Mouse (Mus musculus) lung, adult 2 months (tissue): ENCODE data around the gene Adgrd1. TPM values are rescaled to one million over a fixed set of nuclear protein-coding genes. Genes with fewer than 3 reads are reported as not detected.

Source experiments
- DNase-seq: peaks from one replicate; pipeline ENCODE4 v3.0.0; 2022
- H3K4me1 ChIP-seq: fragments of 200-500 bp; 2 replicates; pipeline ENCODE4 v1.6.1; 2011; ENCODE audit warnings: low read length; ENCODE audit not compliant: control insufficient read depth, insufficient read depth
- H3K4me3 ChIP-seq: fragments of 200-500 bp; replicated peaks from 2 replicates; pipeline ENCODE3; 2011; ENCODE audit warnings: low read depth, mild to moderate bottlenecking, control low read depth, low read length; ENCODE audit errors: extremely low read depth
- CTCF ChIP-seq: fragments of 200-500 bp; IDR thresholded peaks from 2 replicates; pipeline ENCODE4 v1.5.1; 2011; ENCODE audit warnings: mild to moderate bottlenecking, low read length, control low read depth; ENCODE audit not compliant: insufficient read depth
- POLR2A ChIP-seq: fragments of 200-500 bp; IDR thresholded peaks from 2 replicates; pipeline ENCODE4 v1.6.1; 2011; ENCODE audit warnings: low read depth, mild to moderate bottlenecking, control low read depth, low read length, borderline replicate concordance; ENCODE audit errors: extremely low read depth
- WGBS: fragments of 180-500 bp; shearing (Covaris S2); methylation state at CpG from one replicate; pipeline ENCODE4 v1.1.7; 2018; 5-methylcytosine and 5-hydroxymethylcytosine counted together
- polyA plus RNA-seq: library from polyadenylated mRNA; depleted of rRNA; stranded (reverse); fragments of >200 nt; gene quantifications from 2 replicates; pipeline ENCODE4 v1.2.3, GENCODE M21; 2012

The Adgrd1 gene
- polyA plus RNA-seq, 1 experiment, result 8.3 TPM

DNA sequence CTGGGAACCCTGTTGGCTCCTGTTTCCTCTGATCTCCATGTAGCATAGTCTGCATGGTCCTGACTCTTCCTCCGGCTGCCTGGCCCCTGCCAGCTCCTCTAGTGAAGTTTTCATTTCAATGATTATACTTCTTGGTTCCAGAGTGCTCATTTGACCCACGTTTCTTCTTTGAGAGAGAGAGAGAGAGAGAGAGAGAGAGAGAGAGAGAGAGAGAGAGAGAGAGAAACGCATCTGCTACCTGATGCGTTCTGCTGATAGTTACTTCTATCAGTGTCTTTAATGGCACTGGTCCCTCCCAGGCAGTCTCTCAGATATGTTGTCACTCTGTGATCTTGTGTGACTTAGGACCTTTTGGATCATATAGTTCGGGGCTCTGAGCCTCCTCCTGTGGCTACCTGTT is 84.9 kb downstream of the Adgrd1 start:
- 65% methylated on average over 5 of the region's 5 CpGs for WGBS
- TF ChIP-seq CTCF (no peak), POLR2A (no peak)
- no peak for DNase-seq
- Histone ChIP-seq H3K4me3 (no peak overlapping the region), H3K4me1 (no peaks in the 10 kb centered on the region)

DNA sequence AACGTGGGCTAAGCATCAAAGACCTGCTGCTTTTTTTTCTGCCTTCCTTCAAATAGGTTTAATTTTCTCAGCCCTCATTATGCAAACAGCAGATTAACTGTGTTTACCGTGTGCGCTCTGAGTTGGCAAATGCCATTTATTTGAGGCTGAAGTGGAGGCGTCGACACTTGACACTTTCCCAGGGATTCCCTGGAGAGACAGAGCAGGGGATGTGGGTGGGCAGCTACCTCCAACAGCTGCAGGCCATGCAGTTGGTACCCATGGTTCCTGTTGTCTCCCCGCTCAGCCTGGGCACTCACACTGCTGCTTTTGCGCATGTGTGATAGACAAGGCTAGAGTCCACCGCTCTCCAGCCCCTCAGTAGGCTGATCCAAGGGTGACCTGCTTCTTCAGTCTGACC is 86.0 kb downstream of the Adgrd1 start:
- 55% methylated on average over 8 of the region's 8 CpGs for WGBS
- TF ChIP-seq CTCF, result no peak
- TF ChIP-seq POLR2A, result no peak
- no peaks in the 10 kb centered on the region for H3K4me1 ChIP-seq
- no peak overlapping the region for H3K4me3 ChIP-seq
- DNase-seq, result no peak

- Histone ChIP-seq H3K4me3 (no peak overlapping the region), H3K4me1 (no peaks in the 10 kb centered on the region)
- TF ChIP-seq POLR2A, result no peak
- peak; percentile 49; the same call in 1 of the 2 replicates for TF ChIP-seq CTCF
- DNase-seq, result peak; percentile 17
- WGBS, result 5% methylated on average over 2 of the region's 2 CpGs
Observed at GRCm38 (mm10) chr5:129186260-129186659, 89.7 kb downstream of the Adgrd1 start.

GRCm38 (mm10) chr5:129186926-129187325 is 90.4 kb downstream of the Adgrd1 start:
- 63% methylated on average over 7 of the region's 7 CpGs for WGBS

DNA sequence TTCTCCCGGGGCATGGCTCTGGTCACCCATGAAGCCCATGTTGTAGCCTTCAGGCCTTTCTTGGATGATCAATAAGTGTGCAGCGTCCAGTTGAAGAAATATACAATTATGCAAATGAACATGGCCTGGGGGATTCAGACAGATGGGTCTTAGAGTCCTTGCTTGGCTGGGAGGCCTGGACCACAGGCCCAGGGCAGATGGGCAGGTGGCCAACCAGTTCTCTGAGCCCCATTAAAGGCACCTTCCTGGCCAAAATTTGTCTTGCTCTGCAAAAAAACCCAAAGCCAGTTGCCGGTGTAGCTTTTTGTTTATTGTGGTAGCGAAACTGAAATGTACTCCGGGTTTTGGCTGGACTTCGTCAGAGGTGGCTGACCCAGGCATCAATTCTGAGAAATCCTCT is 92.5 kb downstream of the Adgrd1 start:
- WGBS, result 71% methylated on average over 6 of the region's 6 CpGs
- no peak for DNase-seq

More at GRCm38 (mm10) chr5:129186926-129187325, 90.4 kb downstream of the Adgrd1 start:
- TF ChIP-seq CTCF (no peak), POLR2A (no peak)
- Histone ChIP-seq H3K4me1 (no peaks in the 10 kb centered on the region), H3K4me3 (no peak overlapping the region)
- DNase-seq, result no peak

DNA sequence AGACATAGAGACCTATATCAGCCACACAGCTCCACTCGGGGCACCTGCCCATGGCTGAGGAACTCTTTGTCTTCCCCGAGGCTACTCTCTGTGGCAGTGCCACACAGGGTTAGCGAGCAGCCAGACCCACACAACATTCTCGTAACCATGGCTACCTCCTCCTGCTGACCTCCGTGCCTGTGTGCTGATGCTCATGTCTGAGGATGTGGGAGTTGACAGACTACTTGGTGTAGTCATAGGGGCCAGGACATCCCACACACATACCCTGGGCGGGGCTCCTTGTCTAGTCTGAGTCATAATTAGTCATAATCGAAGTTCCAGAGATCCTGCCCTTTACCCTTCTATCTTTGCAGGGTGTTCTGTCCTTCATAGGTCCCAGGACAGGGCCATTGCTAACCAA is 93.5 kb downstream of the Adgrd1 start:
- no peak for TF ChIP-seq POLR2A
- no peak for TF ChIP-seq CTCF
- H3K4me1 ChIP-seq, result no peaks in the 10 kb centered on the region
- H3K4me3 ChIP-seq, result no peak overlapping the region
- no peak for DNase-seq
- 72% methylated on average over 7 of the region's 7 CpGs for WGBS

More for the DNA sequence above, 92.5 kb downstream of the Adgrd1 start:
- Histone ChIP-seq H3K4me3 (no peak overlapping the region), H3K4me1 (no peaks in the 10 kb centered on the region)
- TF ChIP-seq CTCF (no peak), POLR2A (no peak)

DNA sequence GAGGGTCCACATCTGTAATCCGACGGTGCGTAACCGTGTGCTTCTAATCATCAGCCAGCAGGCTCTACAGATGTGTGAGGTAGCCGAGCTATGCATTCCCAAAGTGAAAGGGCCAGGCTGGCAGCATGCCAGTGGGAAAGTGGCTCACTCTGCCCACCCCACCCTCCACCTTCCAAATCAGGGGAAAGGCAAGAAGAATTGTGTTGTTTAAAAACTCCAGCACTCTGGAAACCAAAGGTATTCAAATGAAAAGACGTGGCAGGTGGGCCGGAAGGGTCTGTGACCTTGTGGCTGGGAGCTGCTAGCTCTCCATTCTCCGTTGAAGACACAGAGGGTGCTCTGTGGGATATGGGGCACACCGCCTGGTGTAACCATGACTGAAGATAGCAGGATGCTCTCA is 100.0 kb downstream of the Adgrd1 start:
- TF ChIP-seq CTCF, result no peak
- no peak for TF ChIP-seq POLR2A
- Histone ChIP-seq H3K4me3 (no peak overlapping the region), H3K4me1 (no peaks in the 10 kb centered on the region)
- WGBS, result 65% methylated on average over 9 of the region's 9 CpGs
- DNase-seq, result no peak

DNA sequence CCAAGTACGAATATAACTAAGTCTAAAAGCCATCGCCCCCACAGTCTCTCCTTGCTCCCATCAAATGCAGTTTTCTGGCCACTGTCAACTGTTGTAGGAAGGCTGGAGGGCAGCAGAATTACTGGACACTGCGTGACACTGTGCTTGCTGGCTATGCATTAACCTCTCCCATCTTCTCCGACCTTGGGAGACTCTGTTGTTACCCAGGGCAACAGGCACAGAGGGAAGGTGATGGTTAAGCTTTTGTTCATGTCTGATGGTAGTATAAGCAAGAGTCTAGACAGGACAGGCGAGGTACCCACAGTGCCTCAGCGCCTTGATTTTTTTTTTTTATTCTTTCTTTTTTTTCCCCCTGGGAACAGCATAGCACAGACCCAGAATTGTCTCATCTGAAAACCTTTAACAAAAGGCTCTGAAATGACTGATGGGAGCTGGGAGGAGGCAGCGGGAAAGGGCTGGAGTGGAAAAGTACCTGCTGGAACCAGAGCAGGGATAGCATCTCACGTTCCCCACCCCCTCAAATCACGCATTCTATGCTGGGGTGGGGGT is 100.5 kb downstream of the Adgrd1 start:
- H3K4me3 ChIP-seq, result no peak overlapping the region
- 69% methylated on average over 9 of the region's 9 CpGs for WGBS
- no peak for DNase-seq

GRCm38 (mm10) chr5:129200132-129200531 is 103.6 kb downstream of the Adgrd1 start:
- TF ChIP-seq POLR2A (no peak), CTCF (no peak)
- DNase-seq, result no peak
- no peak overlapping the region for H3K4me3 ChIP-seq
- WGBS, result 46% methylated on average over 3 of the region's 3 CpGs
- no peaks in the 10 kb centered on the region for H3K4me1 ChIP-seq

More for the DNA sequence above, 100.5 kb downstream of the Adgrd1 start:
- TF ChIP-seq POLR2A (no peak), CTCF (no peak)
- no peaks in the 10 kb centered on the region for H3K4me1 ChIP-seq

DNA sequence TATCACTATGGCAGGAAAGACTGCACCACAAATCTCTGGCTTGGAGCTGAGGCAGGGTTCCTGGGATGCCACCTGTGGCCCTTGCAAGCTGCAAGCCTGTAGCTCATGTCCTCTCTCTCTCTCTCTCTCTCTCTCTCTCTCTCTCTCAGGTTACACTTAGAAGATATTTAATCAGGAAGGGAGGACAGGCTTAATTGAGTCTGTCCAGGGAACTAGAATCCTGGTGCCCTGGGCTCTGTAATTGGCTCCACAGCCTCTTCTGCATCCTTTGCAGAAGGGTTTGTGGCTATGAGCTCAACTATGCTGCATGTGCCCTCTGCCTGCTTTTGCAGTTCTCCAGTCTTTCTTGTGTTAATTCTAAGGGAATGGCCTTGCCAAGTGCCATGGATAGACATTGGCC is 111.7 kb downstream of the Adgrd1 start:
- DNase-seq, result no peak
- H3K4me1 ChIP-seq, result no peaks in the 10 kb centered on the region
- no peak overlapping the region for H3K4me3 ChIP-seq
- no peak for TF ChIP-seq POLR2A
- TF ChIP-seq CTCF, result no peak

- no peak for TF ChIP-seq POLR2A
- TF ChIP-seq CTCF, result no peak
- Histone ChIP-seq H3K4me1 (no peaks in the 10 kb centered on the region), H3K4me3 (no peak overlapping the region)
- WGBS, result 53% methylated on average over 4 of the region's 4 CpGs
- no peak for DNase-seq
Observed at GRCm38 (mm10) chr5:129208845-129209244, 112.3 kb downstream of the Adgrd1 start.
